Mouse (Mus musculus) limb, embryonic 14.5 days (tissue): Measurements from ENCODE around the gene Shf. TPM values are rescaled to one million over a fixed set of nuclear protein-coding genes. Genes with fewer than 3 reads are reported as not detected.

Experiments
- ATAC-seq: fragments of 200-750 bp; cut with Nextera tagmentation; 2 replicates; pipeline ENCODE4 v1.8.0; 2017; ENCODE audit warnings: low read depth, moderate number of reproducible peaks, moderate TSS enrichment; ENCODE audit not compliant: low FRiP score
- DNase-seq: peaks from one replicate; pipeline ENCODE4 v3.0.0-alpha.2; 2015; ENCODE audit warnings: low spot score
- H3K27ac ChIP-seq: fragments of 300-500 bp; sonication (generic); replicated peaks from 2 replicates; pipeline ENCODE4 v1.5.1; 2014; ENCODE audit warnings: low read depth, mild to moderate bottlenecking, low read length, moderate library complexity, mixed read lengths
- H3K27me3 ChIP-seq: fragments of 300-500 bp; sonication (generic); 2 replicates; pipeline ENCODE4 v1.6.1; 2014; ENCODE audit warnings: low read length, mixed read lengths; ENCODE audit not compliant: control insufficient read depth, insufficient read depth
- H3K36me3 ChIP-seq: fragments of 300-500 bp; sonication (generic); 2 replicates; pipeline ENCODE4 v1.6.1; 2014; ENCODE audit warnings: mild to moderate bottlenecking, low read length, moderate library complexity, mixed read lengths; ENCODE audit not compliant: control insufficient read depth, insufficient read depth
- H3K4me1 ChIP-seq: fragments of 300-500 bp; sonication (generic); 2 replicates; pipeline ENCODE4 v1.6.1; 2014; ENCODE audit warnings: antibody characterized with exemption, low read length, mixed read lengths; ENCODE audit not compliant: control insufficient read depth, insufficient read depth
- H3K4me2 ChIP-seq: fragments of 300-500 bp; sonication (generic); replicated peaks from 2 replicates; pipeline ENCODE4 v1.6.1; 2014; ENCODE audit warnings: low read depth, mild to moderate bottlenecking, low read length, moderate library complexity; ENCODE audit not compliant: severe bottlenecking
- H3K4me3 ChIP-seq: fragments of 300-500 bp; sonication (generic); replicated peaks from 2 replicates; pipeline ENCODE4 v1.5.1; 2014; ENCODE audit warnings: low read length
- H3K9ac ChIP-seq: fragments of 300-500 bp; sonication (generic); 2 replicates; pipeline ENCODE4 v1.6.1; 2014; ENCODE audit warnings: mild to moderate bottlenecking, low read depth, low read length, moderate library complexity; ENCODE audit not compliant: severe bottlenecking
- H3K9me3 ChIP-seq: fragments of 300-500 bp; sonication (generic); 2 replicates; pipeline ENCODE4 v1.6.1; 2016; ENCODE audit warnings: low read length; ENCODE audit not compliant: control insufficient read depth
- POLR2A ChIP-seq: fragments of 200-500 bp; IDR thresholded peaks from 2 replicates; pipeline ENCODE4 v1.8.0; 2012; ENCODE audit warnings: inconsistent platforms, mild to moderate bottlenecking, moderate library complexity, borderline replicate concordance; ENCODE audit not compliant: insufficient read depth, insufficient read length; ENCODE audit errors: extremely low read depth
- whole genome bisulfite sequencing: fragments of 180-500 bp; shearing (Covaris S2); extraction: QIAGEN DNeasy Blood & Tissue Kit; methylation state at CpG from one replicate; pipeline ENCODE4 v1.1.7; 2014; 5-methylcytosine and 5-hydroxymethylcytosine counted together
- polyA plus RNA-seq, 2 experiments: library from polyadenylated mRNA; depleted of rRNA in 1 of 2; stranded (reverse) in 1 of 2; unstranded in 1 of 2; fragments of >200 nt; fragmentation: Nextera tagmentation in 1 of 2; extraction: Ambion mirVana in 1 of 2; gene quantifications; 2 replicates each; pipeline versions ENCODE4 v1.2.1 to v1.2.3; 2012 to 2014

Gene Shf
- polyA plus RNA-seq, 2 experiments, result 6.5 to 34.2 TPM

GRCm38 (mm10) chr2:122378421-122379291 is 9.7 kb upstream of the Shf start:
- Histone ChIP-seq H3K36me3 (no peaks in the 10 kb centered on the region), H3K9ac (no peak overlapping the region), H3K4me3 (peak overlapping the region; percentile 65), H3K27ac (no peak overlapping the region), H3K4me2 (peak overlapping the region; percentile 49), H3K4me1 (no peaks in the 10 kb centered on the region), H3K27me3 (no peaks in the 10 kb centered on the region), H3K9me3 (no peaks in the 10 kb centered on the region)
- DNase-seq, result peak; percentile 76
- WGBS, result 19% methylated on average over 8 of the region's 8 CpGs
- no peak for ATAC-seq
- no peak for TF ChIP-seq POLR2A

- Histone ChIP-seq H3K9ac (peak overlapping the region; percentile 77), H3K27ac (peak overlapping the region; percentile 88), H3K4me1 (no peaks in the 10 kb centered on the region), H3K27me3 (no peaks in the 10 kb centered on the region), H3K9me3 (no peaks in the 10 kb centered on the region), H3K4me2 (peak overlapping the region; percentile 49), H3K4me3 (peak overlapping the region; percentile 65), H3K36me3 (no peaks in the 10 kb centered on the region)
- under 1% methylated on average over 26 of the region's 26 CpGs for WGBS
- TF ChIP-seq POLR2A, result no peak
- ATAC-seq (peak; percentile 76), DNase-seq (peak; percentile 82)
These were observed 8.8 kb upstream of the Shf start for GRCm38 (mm10) chr2:122377751-122378246.

- Histone ChIP-seq H3K27ac (peak overlapping the region; percentile 88), H3K36me3 (no peaks in the 10 kb centered on the region), H3K9ac (peak overlapping the region; percentile 77), H3K4me2 (peak overlapping the region; percentile 49), H3K9me3 (no peaks in the 10 kb centered on the region), H3K4me3 (peak overlapping the region; percentile 65), H3K4me1 (no peaks in the 10 kb centered on the region), H3K27me3 (no peaks in the 10 kb centered on the region)
- ATAC-seq, result peak; percentile 87
- WGBS, result under 1% methylated on average over 28 of the region's 28 CpGs
- TF ChIP-seq POLR2A, result no peak
- peak; percentile 97 for DNase-seq
These were observed 8.3 kb upstream of the Shf start for GRCm38 (mm10) chr2:122377215-122377674.

GRCm38 (mm10) chr2:122376041-122376561 is 7.1 kb upstream of the Shf start:
- H3K27ac ChIP-seq, result peak overlapping the region; percentile 85
- no peak for TF ChIP-seq POLR2A
- H3K9ac ChIP-seq, result peak overlapping the region; percentile 66
- peak overlapping the region; percentile 61 for H3K4me3 ChIP-seq
- ATAC-seq (no peak), DNase-seq (peak; percentile 37)
- no peaks in the 10 kb centered on the region for H3K36me3 ChIP-seq
- no peaks in the 10 kb centered on the region for H3K4me1 ChIP-seq
- no peaks in the 10 kb centered on the region for H3K27me3 ChIP-seq
- peak overlapping the region; percentile 65 for H3K4me2 ChIP-seq
- 0% methylated on average over 22 of the region's 22 CpGs for WGBS
- no peaks in the 10 kb centered on the region for H3K9me3 ChIP-seq

GRCm38 (mm10) chr2:122375391-122375991 is 6.5 kb upstream of the Shf start:
- no peaks in the 10 kb centered on the region for H3K36me3 ChIP-seq
- no peaks in the 10 kb centered on the region for H3K9me3 ChIP-seq
- H3K27ac ChIP-seq, result peak overlapping the region; percentile 85
- TF ChIP-seq POLR2A, result no peak
- DNase-seq (peak; percentile 98), ATAC-seq (peak; percentile 86)
- peak overlapping the region; percentile 66 for H3K9ac ChIP-seq
- WGBS, result under 1% methylated on average over 31 of the region's 32 CpGs
- peak overlapping the region; percentile 61 for H3K4me3 ChIP-seq
- no peaks in the 10 kb centered on the region for H3K27me3 ChIP-seq
- H3K4me2 ChIP-seq, result peak overlapping the region; percentile 65
- H3K4me1 ChIP-seq, result no peaks in the 10 kb centered on the region
